Mouse (Mus musculus): ENCODE results near the gene Jph3. TPM values are rescaled to one million over a fixed set of nuclear protein-coding genes. Genes with fewer than 3 reads are reported as not detected.

The Jph3 gene
- total and polyA plus RNA-seq, 3 experiments, result 0.15 TPM; not detected in 2

DNA sequence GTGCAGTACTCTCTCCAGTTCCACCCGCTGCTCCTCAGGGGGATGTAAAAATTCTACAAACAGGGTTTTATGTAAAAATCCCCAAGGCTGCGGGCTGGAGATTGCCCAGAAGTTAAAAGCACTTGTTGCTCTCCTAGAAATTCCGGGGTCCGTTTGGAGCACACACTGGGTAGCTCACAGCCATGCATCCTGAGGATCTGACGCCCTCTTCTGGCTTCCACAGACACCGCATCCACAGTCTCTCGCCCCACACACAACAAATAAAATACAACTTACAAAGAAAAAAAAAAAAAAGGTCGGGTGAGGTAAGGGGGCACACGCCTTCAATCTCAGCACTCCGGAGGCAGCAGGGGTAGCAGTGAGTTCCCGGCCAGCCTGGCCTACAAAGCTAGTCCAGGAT is 78.6 kb downstream of the Jph3 start:
- no peak overlapping the region for H3K9ac ChIP-seq (ENCODE audit: control insufficient read depth, low read depth, low read length, poor library complexity, severe bottlenecking)
- H3K79me2 ChIP-seq (ENCODE audit: control insufficient read depth, insufficient read depth, low read length, poor library complexity), result no peaks in the 10 kb centered on the region
- no peak for TF ChIP-seq USF2 (IDR thresholded peaks at IDR 0.05; ENCODE audit: borderline replicate concordance in 1 of 2, insufficient read depth in 1 of 2, low read depth in 1 of 2, low read length in 2 of 2)
- TF ChIP-seq CTCF (IDR thresholded peaks at IDR 0.05 in 2 of 3, conservative IDR thresholded peaks at IDR 0.05 in 1 of 3; ENCODE audit: control insufficient read depth in 1 of 3, insufficient read depth in 1 of 3, low read depth in 2 of 3, low read length in 3 of 3, poor library complexity in 1 of 3, severe bottlenecking in 1 of 3), result peak in 1 of 3 experiments; percentile 22; a peak in 2 of 6 replicates
- TF ChIP-seq USF1 (IDR thresholded peaks at IDR 0.05; ENCODE audit: low read depth, low read length), result no peak

DNA sequence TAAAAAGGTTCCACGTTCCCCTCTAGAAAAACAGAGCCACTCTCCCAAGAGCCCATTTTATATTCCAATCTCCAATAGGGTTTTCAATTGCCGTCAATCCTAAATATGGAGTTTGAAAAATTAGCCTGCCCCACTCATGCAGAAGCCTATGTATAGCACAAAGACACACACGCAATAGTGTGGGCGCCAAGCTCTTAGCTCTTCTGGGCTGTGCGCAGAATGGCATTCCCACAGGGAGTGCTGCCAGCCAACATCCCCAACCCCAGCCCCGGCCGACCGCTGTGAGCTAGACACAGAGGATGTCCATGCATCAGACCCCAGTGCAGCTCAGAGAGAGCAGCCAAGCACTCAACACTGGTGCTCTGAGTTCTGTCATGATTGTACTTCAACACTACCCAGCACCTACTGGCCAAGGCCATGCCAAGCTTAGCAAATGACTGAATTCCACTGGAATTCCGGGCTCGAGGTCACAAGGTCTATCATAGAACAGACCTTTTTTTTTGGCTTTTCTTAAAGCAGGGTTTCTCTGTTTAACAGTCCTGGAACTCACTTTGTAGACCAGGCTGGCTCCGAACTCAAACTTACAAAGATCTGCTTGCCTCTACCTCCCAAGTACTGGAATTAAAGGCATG is 80.2 kb downstream of the Jph3 start:
- no peak overlapping the region for H3K4me3 ChIP-seq (ENCODE audit: control insufficient read depth in 1 of 2, insufficient read depth in 1 of 2, low read depth in 2 of 2, low read length in 2 of 2)
- no peak overlapping the region for H3K27ac ChIP-seq (ENCODE audit: control insufficient read depth, low read depth, low read length)
- H3K9ac ChIP-seq (ENCODE audit: control insufficient read depth, low read depth, low read length, poor library complexity, severe bottlenecking), result no peak overlapping the region
- no peaks in the 10 kb centered on the region for H3K4me1 ChIP-seq (ENCODE audit: control insufficient read depth in 1 of 2, insufficient read depth in 2 of 2, low read length in 2 of 2)
- H3K27me3 ChIP-seq (ENCODE audit: control insufficient read depth in 1 of 2, insufficient read depth in 2 of 2, low read length in 2 of 2), result no peaks in the 10 kb centered on the region
- H3K36me3 ChIP-seq (ENCODE audit: control insufficient read depth in 1 of 2, insufficient read depth in 2 of 2, low read length in 2 of 2), result peaks cover 0 to 4% of the 10 kb centered on the region in 2 experiments; a peak in 2 of 4 replicates
- H3K9me3 ChIP-seq (replicated peaks; ENCODE audit: insufficient read depth, low read length), result no peaks in the 10 kb centered on the region
- no peak for DNase-seq (ENCODE audit: low read depth, low spot score)
- H3K79me2 ChIP-seq (ENCODE audit: control insufficient read depth, insufficient read depth, low read length, poor library complexity), result no peaks in the 10 kb centered on the region
- TF ChIP-seq POLR2AphosphoS5 (IDR thresholded peaks at IDR 0.05; ENCODE audit: borderline replicate concordance, low read depth, low read length) (no peak), MYC (IDR thresholded peaks at IDR 0.05; ENCODE audit: low read depth, low read length) (no peak)

More for the DNA sequence above, 78.6 kb downstream of the Jph3 start:
- no peak for DNase-seq (ENCODE audit: low read depth, low spot score)
- Histone ChIP-seq H3K4me1 (ENCODE audit: control insufficient read depth in 1 of 2, insufficient read depth in 2 of 2, low read length in 2 of 2) (no peaks in the 10 kb centered on the region), H3K27me3 (ENCODE audit: control insufficient read depth in 1 of 2, insufficient read depth in 2 of 2, low read length in 2 of 2) (no peaks in the 10 kb centered on the region), H3K9me3 (replicated peaks; ENCODE audit: insufficient read depth, low read length) (no peaks in the 10 kb centered on the region), H3K4me3 (ENCODE audit: control insufficient read depth in 1 of 2, insufficient read depth in 1 of 2, low read depth in 2 of 2, low read length in 2 of 2) (no peak overlapping the region), H3K36me3 (ENCODE audit: control insufficient read depth in 1 of 2, insufficient read depth in 2 of 2, low read length in 2 of 2) (peaks cover 0 to 5% of the 10 kb centered on the region in 2 experiments; a peak in 2 of 4 replicates), H3K27ac (ENCODE audit: control insufficient read depth, low read depth, low read length) (no peak overlapping the region)

DNA sequence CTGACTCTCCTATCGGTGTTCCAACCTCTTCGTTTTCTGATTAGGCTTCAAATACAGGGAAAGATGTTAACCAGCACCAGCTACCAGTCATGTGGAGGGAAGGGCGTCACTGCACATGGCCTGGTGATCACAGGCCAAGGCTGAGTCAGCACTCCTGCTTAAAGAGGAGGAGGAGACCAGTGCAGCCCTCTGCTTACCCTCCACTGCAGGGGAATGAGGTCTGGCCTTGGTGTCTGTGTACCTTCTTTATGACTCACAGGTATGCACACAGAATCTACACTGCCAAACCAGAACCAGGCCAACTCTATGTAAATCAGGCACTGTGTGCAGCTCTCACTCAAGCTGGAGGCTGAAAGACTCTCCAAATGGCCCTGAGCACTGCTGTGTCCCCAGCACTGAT is 82.1 kb downstream of the Jph3 start:
- DNase-seq (ENCODE audit: low read depth, low spot score), result no peak
- no peak for TF ChIP-seq KAT2A (conservative IDR thresholded peaks at IDR 0.05; ENCODE audit: low read depth, low read length)
- no peak for TF ChIP-seq POLR2A (IDR thresholded peaks at IDR 0.05; ENCODE audit: control insufficient read depth in 1 of 2, insufficient read depth in 1 of 2, low read depth in 1 of 2, low read length in 2 of 2, poor library complexity in 1 of 2)
- TF ChIP-seq USF1 (IDR thresholded peaks at IDR 0.05; ENCODE audit: low read depth, low read length), result no peak
- H3K36me3 ChIP-seq (ENCODE audit: control insufficient read depth in 1 of 2, insufficient read depth in 2 of 2, low read length in 2 of 2), result peaks cover 0 to 2% of the 10 kb centered on the region in 2 experiments; a peak in 2 of 4 replicates

More for the DNA sequence above, 82.1 kb downstream of the Jph3 start:
- Histone ChIP-seq H3K4me3 (ENCODE audit: control insufficient read depth in 1 of 2, insufficient read depth in 1 of 2, low read depth in 2 of 2, low read length in 2 of 2) (no peak overlapping the region), H3K27ac (ENCODE audit: control insufficient read depth, low read depth, low read length) (no peak overlapping the region), H3K4me1 (ENCODE audit: control insufficient read depth in 1 of 2, insufficient read depth in 2 of 2, low read length in 2 of 2) (no peaks in the 10 kb centered on the region), H3K27me3 (ENCODE audit: control insufficient read depth in 1 of 2, insufficient read depth in 2 of 2, low read length in 2 of 2) (no peaks in the 10 kb centered on the region), H3K9me3 (replicated peaks; ENCODE audit: insufficient read depth, low read length) (no peaks in the 10 kb centered on the region), H3K9ac (ENCODE audit: control insufficient read depth, low read depth, low read length, poor library complexity, severe bottlenecking) (no peak overlapping the region), H3K79me2 (ENCODE audit: control insufficient read depth, insufficient read depth, low read length, poor library complexity) (no peaks in the 10 kb centered on the region)
